Mouse (Mus musculus): ENCODE measurements around the gene Ank3. TPM values are rescaled to one million over a fixed set of nuclear protein-coding genes. Genes with fewer than 3 reads are reported as not detected.
A peak's percentile ranks its signal among the peaks of the same experiment; 100 is the strongest.

Ank3 gene
- total RNA-seq, 2 experiments from 2014 or later, result 405 to 539 TPM

GRCm38 (mm10) chr10:69604609-69605008 lies 206.0 kb downstream of the Ank3 start:
- no peak for DNase-seq (ENCODE audit: extremely low spot score in 1 of 2, low spot score in 1 of 2)

DNA sequence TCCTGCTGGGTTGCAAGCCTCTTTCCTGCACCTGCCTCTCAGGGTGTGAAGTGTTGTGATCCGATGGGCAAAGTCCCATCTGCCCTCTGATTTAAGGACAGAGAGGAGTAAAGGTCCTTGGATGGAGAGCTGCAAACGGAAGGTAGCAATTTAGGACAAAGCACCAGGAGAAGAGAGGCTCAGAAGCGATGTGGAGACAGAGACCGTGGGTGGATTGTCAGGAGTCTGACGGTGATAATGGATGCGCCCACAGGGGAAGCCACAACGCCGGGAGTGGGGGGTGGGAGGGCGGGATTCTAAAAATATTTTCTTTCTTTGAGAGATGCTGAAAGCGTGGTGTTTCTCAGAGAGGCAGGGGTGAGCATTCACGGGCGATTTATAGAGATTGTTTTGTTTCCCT lies 206.6 kb downstream of the Ank3 start:
- DNase-seq (ENCODE audit: extremely low spot score in 1 of 2, low spot score in 1 of 2), result no peak

DNA sequence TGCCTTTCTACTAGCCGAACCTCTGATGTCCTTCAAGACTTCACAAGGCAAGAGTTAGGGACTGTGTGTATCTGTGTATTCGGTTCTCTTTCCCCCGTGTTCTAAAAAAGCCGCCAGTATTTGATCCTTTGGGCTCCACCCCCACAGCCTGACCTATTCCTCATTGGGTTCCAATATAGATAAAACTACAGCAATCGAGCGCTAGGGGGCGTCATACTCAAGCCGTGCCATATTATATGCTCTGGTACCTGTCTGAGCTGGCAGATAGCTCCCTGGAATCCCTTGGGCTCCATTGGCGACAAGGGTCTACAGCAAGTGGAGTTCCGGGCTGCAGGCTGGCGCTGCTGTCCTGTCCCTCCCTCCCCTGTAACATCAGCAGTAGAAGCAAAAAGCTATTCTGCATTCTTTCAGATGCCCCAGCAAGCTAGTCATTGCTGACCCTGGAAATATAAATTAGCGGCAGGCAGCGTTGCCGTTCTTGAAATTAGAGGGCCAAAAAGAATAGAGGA lies 209.1 kb downstream of the Ank3 start:
- DNase-seq (ENCODE audit: extremely low spot score in 1 of 2, low spot score in 1 of 2), result no peak

DNA sequence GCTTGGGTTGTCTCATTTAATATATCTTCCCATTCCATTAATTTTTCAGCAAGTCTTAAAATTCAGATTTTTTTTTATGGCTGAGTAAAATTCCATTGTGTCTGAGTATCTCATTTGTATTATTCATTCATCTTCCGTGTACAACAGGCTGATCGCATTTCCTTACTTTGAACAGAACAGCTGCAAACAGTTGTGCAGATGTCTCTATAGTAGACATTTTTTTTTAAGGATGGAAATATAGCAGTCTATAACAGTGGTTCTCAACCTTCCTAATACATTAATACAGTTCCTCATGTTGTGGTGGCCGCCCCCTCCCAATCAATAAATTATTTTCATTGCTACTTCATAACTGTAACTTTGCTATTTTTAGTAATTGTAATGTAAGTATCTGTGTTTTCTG lies 212.7 kb downstream of the Ank3 start:
- DNase-seq (ENCODE audit: extremely low spot score in 1 of 2, low spot score in 1 of 2), result no peak

- no peak for DNase-seq (ENCODE audit: extremely low spot score in 1 of 2, low spot score in 1 of 2)
These were observed 213.3 kb downstream of the Ank3 start for GRCm38 (mm10) chr10:69611839-69612340.

DNA sequence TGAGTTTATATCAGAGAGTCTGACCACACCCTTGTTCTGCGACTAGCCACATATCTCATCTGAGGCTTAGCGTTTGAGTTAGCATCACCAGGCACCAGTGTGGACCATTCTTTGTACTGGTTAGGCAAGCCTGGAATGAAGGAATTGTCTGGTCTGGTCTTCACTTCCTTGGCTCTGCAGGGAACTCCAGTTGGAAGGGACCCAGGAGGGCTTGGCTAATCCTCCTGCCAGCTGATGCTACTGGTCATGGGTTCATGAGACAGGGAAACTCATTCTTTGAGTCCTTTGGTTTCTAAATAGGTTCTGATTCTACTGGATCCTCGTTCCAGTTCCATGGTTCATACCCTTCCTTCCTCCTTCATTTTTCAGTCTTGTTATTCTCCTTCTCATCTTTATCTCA lies 218.4 kb downstream of the Ank3 start:
- DNase-seq (ENCODE audit: extremely low spot score in 1 of 2, low spot score in 1 of 2), result no peak

DNA sequence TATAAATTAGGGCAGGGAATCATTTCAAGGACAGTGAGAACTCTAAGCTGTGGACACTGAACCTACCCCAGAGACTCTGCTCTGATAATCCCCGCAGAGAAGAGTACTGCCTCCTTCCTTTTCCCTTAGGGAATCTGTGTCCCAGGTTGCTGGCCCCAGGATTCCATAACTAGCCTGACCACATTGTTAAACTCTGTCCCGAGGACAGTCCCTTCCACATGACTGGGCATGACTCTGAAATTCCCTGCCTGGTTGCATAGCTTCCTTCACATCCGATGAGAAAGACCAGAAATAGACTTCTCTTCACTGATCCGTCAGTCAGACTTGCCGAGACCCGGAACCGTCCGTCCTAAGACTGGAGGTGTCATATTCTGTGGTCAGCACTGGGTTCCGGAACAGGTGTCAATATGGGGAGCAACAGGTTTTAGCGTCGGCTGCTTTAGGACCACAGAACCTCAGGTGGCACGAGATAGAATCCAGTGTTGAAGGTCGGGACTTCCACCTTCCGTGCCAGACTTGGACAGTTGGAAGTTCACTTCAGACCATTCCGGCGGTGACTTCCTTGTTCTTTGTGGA lies 219.1 kb downstream of the Ank3 start:
- no peak for DNase-seq (ENCODE audit: extremely low spot score in 1 of 2, low spot score in 1 of 2)

GRCm38 (mm10) chr10:69620692-69621382 lies 222.3 kb downstream of the Ank3 start:
- no peak for DNase-seq (ENCODE audit: extremely low spot score in 1 of 2, low spot score in 1 of 2)

GRCm38 (mm10) chr10:69627767-69628166 lies 229.2 kb downstream of the Ank3 start:
- no peak for DNase-seq (ENCODE audit: extremely low spot score in 1 of 2, low spot score in 1 of 2)

DNA sequence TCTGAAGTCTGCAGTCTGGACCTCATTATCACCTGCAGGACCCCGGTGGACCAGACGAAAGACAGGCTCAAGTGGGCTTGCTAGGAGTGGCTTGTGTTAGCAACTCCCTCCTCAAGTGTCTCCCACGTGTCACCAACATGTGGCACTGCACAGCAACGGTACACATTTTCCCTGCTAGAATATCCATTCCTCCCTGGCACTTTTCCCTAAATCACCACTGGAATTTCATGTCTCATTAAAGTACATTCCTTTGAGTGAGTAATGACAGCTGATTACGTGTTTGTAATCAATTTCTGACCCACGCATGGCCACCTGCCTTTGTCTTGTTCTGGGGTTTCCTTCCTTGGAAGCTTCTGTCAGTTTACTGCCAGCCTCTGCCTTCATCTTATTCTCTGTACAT lies 230.2 kb downstream of the Ank3 start:
- peak in 1 of 2 experiments; percentile 2 for DNase-seq (ENCODE audit: extremely low spot score in 1 of 2, low spot score in 1 of 2)

GRCm38 (mm10) chr10:69630802-69631388 lies 232.3 kb downstream of the Ank3 start:
- DNase-seq (ENCODE audit: extremely low spot score in 1 of 2, low spot score in 1 of 2), result peak in 1 of 2 experiments; percentile 3

- peak in 1 of 2 experiments; percentile 1 for DNase-seq (ENCODE audit: extremely low spot score in 1 of 2, low spot score in 1 of 2)
These were observed 234.3 kb downstream of the Ank3 start for GRCm38 (mm10) chr10:69632885-69633284.

- no peak for DNase-seq (ENCODE audit: extremely low spot score in 1 of 2, low spot score in 1 of 2)
These were observed 236.3 kb downstream of the Ank3 start for GRCm38 (mm10) chr10:69634891-69635290.

- peak in 1 of 2 experiments; percentile 4 for DNase-seq (ENCODE audit: extremely low spot score in 1 of 2, low spot score in 1 of 2)
These were observed 237.5 kb downstream of the Ank3 start for GRCm38 (mm10) chr10:69635910-69636656.

GRCm38 (mm10) chr10:69639138-69639537 lies 240.6 kb downstream of the Ank3 start:
- peak in 1 of 2 experiments; percentile 9 for DNase-seq (ENCODE audit: extremely low spot score in 1 of 2, low spot score in 1 of 2)

DNA sequence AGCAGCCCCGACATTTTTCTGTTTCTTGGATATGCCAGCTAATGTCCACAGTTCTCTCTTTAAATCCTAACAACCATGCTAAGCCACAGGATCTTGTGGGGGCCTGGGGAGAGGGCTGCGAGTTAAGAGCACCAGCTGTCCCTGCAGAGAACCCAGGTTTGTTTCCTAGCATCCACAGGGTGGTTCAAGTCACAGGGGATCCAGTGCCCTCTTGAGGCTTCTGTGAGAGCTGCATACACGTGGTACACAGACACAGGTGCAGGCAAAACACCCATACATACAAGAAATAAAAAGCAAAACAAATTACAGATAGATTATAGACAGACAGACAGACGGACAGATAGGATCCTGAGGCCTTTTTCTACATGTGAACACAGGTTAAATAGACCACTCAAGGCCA lies 242.0 kb downstream of the Ank3 start:
- no peak for DNase-seq (ENCODE audit: extremely low spot score in 1 of 2, low spot score in 1 of 2)

DNA sequence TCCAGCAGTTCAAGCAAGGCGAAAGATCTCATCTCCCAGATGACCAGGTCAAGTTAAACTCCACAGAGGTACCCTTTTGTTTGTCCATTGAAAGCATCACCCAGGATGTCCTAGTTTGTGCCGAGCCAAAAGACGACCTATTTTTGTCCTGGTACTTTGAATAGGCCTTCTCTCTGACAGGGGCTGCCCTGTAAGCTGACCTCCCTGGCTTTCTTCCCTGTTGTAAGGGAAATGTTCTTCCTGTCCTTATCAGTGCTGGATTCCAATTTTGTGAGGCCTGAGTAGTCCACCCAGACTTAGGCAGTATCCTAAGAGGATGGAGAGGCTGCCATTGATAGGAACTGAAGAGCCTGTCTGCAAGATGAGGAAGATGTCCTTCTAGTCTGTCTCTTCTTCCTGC lies 244.9 kb downstream of the Ank3 start:
- DNase-seq (ENCODE audit: extremely low spot score in 1 of 2, low spot score in 1 of 2), result no peak

GRCm38 (mm10) chr10:69643986-69644385 lies 245.4 kb downstream of the Ank3 start:
- no peak for DNase-seq (ENCODE audit: extremely low spot score in 1 of 2, low spot score in 1 of 2)

DNA sequence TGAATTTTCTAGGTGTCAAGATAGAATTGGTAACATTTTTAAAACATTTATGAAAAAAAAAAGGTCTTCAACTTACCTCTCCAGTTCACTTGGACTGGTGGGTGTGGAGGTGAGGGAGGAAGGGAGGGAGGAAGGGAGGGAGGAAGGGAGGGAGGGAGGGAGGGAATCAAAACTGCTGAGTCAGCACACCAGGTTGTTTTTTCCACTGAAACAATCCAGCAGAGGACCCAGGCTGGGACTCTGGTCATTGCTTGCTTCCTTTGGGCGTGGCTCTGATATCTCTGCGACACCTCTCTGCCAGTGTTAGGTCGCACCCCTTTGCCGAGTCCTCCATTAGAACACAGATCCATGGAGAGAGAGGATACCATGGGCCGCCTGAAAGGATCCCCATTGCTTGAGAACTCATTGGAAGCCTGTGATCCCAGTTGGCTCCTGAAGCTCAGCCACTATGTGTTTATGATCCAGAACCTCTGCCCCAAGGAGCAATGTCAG lies 246.8 kb downstream of the Ank3 start:
- no peak for DNase-seq (ENCODE audit: extremely low spot score in 1 of 2, low spot score in 1 of 2)

GRCm38 (mm10) chr10:69645929-69646328 lies 247.4 kb downstream of the Ank3 start:
- no peak for DNase-seq (ENCODE audit: extremely low spot score in 1 of 2, low spot score in 1 of 2)

GRCm38 (mm10) chr10:69650074-69650473 lies 251.5 kb downstream of the Ank3 start:
- no peak for DNase-seq (ENCODE audit: extremely low spot score in 1 of 2, low spot score in 1 of 2)
